Mouse (Mus musculus): ENCODE results near the gene Shc3.

The Shc3 gene

GRCm38 (mm10) chr13:51568911-51569684 is at the start of gene Shc3:
Gene Shc3, minus strand, starts transcription at chr13:51569419.
- DNase-seq (ENCODE audit: low spot score) = peak; percentile 49

DNA sequence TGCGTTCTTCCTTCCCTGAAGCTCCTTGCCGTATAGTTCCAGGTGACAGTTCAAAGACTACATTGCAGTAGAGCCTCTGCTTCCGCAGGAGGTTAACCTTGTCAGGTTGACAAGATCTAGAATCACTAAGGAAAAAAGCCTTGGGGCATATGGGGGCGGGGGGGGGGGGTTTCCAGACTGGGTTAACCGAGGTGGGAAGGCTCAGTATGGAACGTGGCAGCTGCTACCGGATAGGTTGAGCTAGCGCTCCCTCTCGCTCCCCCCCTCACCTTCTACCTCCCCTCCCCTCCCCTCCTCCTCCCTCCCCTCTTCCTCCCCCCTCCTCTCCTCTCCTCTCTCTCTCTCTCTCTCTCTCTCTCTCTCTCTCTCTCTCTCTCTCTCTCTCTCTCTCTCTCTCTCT is 49.4 kb upstream of the Shc3 start:
- DNase-seq (ENCODE audit: low spot score) = no peak

- no peak for DNase-seq (ENCODE audit: low spot score)
Measured at GRCm38 (mm10) chr13:51617861-51618260, 48.6 kb upstream of the Shc3 start.

DNA sequence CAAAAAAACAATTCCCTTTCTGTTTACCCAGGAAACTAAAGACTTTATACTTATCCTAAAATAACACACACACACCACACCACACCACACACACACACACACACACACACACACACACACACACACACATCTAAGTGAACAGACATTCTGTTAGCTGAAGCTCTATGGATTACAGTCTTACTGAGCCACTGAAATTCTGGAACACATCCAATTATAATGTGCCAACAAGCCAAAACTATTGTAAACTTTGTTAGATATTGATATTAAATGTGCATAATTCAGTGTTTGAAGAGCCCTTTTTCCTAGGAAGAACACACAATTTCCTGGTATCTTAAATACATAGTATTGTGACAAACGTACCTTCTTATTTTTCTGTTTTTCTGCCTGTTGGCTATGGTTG is 48.1 kb upstream of the Shc3 start:
- no peak for DNase-seq (ENCODE audit: low spot score)

DNA sequence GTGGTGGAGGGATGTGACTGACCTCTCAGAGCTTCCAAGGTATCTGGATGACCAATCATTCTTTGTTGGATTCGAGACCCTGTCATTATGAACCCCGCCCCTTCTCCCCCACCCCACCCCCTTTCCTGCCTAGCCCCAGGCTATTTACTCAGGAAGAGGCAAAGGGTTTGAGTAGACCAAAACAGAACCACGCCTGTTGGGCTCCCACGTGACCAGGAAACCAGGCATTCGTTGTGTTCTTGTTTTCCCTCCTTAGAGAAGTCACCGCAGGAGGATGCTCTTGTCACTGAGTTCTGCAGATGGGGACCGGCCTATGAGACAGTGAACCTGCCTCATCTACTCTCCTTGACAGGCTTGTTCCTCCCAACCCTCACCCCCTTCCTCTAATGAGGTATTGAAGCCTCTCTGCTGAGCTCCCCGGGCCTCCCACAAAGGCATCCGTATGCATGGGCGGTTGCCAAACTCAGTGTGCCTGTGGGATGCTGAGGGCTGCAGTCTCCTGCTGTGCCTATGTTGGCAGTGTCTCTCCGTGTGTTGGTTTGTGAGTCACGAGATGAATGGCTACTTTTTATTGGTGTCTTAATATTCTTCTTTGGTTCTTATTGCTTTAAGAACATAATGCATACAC is 47.3 kb upstream of the Shc3 start:
- no peak for DNase-seq (ENCODE audit: low spot score)

DNA sequence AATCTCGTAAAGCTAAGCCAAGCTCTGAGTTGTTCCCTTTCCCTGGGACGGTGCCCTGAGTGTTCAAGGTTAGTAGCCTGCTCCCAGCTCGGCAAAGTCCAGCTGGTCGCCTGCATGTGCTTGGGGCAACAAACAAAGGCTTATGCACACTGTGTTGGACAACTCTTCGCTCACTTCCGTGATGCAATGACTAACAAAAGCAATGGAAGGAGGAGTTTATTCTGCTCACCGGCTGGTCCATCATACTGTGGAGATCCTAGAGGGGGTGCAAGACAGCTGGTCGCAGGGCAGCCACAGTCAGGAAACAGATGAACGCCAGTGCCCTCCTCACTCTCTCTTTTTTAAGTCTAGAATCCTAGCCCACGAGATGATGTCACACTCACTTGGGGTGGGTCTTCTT is 46.6 kb upstream of the Shc3 start:
- DNase-seq (ENCODE audit: low spot score) = no peak

DNA sequence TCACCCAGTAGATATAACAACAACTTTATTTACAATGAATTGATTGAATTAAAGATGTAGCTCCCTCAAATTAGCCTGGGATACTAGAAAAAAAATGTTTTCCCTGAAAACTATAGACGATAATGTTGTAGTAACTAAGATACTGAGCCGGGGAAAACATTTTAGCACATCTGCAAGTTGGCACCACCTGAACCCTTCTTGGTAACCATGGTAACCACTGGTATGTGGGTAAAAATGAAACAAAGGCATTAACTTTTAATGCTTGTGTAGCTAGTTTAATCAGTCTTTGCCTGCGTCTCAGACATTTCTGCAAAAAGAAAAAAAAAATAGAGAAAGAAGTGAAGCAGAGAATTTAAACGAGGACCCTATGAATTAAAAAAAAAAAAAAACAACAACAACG is 42.3 kb upstream of the Shc3 start:
- no peak for DNase-seq (ENCODE audit: low spot score)

- no peak for DNase-seq (ENCODE audit: low spot score)
Measured at GRCm38 (mm10) chr13:51611060-51611459, 41.8 kb upstream of the Shc3 start.

DNA sequence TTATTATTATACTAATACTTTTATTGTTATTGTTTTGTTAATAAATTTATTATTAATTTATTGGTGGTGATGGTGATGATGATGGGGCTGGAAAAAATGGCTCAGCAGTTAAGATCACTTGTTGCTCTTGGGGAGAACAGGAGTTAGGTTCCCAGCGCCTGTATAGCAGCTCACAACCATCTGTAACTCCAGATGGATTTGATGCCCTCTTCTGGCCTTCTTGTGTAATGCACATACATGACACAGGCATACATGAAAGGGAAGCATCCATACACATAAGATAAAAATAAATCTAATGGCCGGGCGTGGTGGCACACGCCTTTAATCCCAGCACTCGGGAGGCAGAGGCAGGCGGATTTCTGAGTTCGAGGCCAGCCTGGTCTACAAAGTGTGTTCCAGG is 40.0 kb upstream of the Shc3 start:
- DNase-seq (ENCODE audit: low spot score) = no peak

GRCm38 (mm10) chr13:51603894-51604244 is 34.6 kb upstream of the Shc3 start:
- no peak for DNase-seq (ENCODE audit: low spot score)

- no peak for DNase-seq (ENCODE audit: low spot score)
Measured at GRCm38 (mm10) chr13:51603221-51603893, 34.1 kb upstream of the Shc3 start.

- DNase-seq (ENCODE audit: low spot score) = no peak
Measured at GRCm38 (mm10) chr13:51602764-51603163, 33.5 kb upstream of the Shc3 start.

DNA sequence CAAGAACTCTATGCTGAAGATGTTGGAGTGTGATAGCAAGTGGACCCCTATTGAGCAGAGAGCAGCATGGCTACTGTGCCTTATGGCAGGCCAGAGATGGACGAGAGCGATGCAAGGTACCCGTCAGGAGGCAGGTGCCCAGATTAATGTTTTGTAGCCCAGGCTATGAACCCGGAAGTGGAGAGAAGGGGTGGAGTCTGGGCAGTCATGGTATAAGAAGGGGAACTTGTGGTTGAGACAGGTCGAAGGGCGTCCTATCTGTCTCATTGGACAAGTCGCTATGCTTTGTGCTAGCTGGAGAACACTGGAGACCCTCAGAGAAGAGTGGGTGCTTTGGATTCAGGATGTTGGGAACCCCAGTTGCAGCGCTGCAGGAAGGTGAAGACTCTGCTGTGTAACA is 30.9 kb upstream of the Shc3 start:
- no peak for DNase-seq (ENCODE audit: low spot score)

GRCm38 (mm10) chr13:51598063-51598462 is 28.8 kb upstream of the Shc3 start:
- no peak for DNase-seq (ENCODE audit: low spot score)

GRCm38 (mm10) chr13:51595404-51595803 is 26.2 kb upstream of the Shc3 start:
- no peak for DNase-seq (ENCODE audit: low spot score)

DNA sequence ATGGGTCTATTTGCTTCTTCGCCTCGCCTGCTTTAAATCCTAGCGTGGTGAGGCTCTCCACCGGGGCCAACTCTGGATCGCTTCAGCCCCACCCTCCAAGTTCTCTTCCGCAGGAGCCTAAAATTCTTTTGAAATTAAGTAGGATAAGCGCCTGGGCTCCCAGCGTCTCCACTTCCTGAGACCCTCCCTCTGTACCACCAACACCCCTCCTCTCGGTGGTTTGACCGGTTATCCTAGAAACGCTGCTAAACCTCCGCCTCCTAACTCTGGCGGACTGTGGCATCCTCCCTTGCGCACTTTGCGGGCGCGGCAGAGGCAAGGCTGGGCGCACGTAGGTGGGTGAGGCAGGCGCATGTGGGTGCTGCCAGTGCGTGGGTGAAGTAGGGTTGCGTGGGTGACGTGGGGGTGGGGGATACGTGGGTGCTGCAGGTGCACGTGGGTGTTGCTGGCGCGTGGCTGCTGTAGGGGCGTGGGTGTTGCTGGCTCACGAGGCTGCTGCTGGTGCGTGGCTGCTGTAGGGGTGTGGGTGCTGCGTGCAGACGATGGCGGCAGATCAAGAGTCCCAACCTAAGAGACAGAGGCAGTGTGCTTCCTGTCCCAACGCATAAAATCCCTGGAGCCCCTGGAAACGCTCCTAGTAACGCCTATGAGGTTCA is 25.6 kb upstream of the Shc3 start:
- peak; percentile 6 for DNase-seq (ENCODE audit: low spot score)

- DNase-seq (ENCODE audit: low spot score) = no peak
Measured at GRCm38 (mm10) chr13:51588005-51588404, 18.8 kb upstream of the Shc3 start.

- DNase-seq (ENCODE audit: low spot score) = no peak
Measured at GRCm38 (mm10) chr13:51582204-51582603, 13.0 kb upstream of the Shc3 start.

DNA sequence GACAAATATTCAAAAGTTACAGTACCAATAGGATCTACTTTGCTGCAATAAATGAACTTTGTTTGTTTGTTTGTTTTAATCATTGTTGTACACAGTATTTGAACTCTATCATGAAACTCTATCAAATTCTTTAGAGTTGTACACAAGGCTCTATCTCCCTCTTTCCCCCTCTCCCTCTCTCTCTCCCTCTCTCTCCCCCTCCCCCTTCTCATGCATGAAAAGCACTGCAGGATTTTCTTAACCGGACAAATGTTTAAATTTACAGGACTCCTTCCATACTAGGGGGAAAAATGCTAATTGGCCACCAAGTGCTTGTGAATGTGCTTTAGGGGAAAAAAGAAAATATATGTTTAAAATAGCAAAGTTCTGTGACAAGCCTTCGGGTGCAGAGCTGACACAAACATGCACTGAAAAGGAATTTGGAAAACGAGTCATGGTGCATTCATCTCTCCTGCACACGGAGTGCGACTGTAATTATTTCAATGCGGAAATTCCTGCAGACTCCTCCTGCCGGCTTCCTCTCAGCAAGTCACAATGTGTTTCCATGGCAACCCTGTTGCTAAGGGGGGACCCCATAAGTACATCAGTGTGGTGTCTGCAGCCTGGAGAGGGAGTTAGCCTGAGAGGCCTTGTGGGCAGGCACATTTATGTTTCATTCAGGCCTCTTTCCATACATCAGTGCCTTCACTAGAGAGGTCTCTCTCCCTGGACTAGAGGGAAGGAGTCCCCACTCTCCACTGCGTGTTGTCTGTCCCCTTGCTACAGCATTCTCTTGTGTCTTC is 11.2 kb upstream of the Shc3 start:
- no peak for DNase-seq (ENCODE audit: low spot score)

- DNase-seq (ENCODE audit: low spot score) = no peak
Measured at GRCm38 (mm10) chr13:51573849-51574248, 4.6 kb upstream of the Shc3 start.

DNA sequence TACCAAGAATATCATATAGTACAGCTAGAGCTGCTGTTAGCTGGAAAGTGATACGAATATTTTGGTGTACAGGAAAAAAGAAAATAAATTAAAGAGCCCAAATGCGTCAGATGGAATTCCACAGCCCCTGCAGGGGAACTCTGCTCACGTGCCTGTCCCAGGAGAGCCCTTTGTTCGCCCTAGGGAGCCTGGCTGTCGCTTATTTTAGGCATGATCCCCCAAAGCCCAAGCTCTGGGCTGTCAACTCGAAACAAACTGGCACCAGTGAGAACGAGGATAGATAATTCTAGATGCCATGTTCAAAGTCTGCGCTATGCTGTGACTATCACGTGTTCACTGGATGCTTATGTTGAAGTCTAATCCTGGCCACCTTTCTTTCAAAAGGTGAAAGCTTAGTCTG is 892 bp upstream of the Shc3 start:
- DNase-seq (ENCODE audit: low spot score) = no peak

- no peak for DNase-seq (ENCODE audit: low spot score)
Measured at GRCm38 (mm10) chr13:51569685-51570068, 458 bp upstream of the Shc3 start.
